ENCODE assay signal across 22 mouse cellular contexts in the genomic region with DNA sequence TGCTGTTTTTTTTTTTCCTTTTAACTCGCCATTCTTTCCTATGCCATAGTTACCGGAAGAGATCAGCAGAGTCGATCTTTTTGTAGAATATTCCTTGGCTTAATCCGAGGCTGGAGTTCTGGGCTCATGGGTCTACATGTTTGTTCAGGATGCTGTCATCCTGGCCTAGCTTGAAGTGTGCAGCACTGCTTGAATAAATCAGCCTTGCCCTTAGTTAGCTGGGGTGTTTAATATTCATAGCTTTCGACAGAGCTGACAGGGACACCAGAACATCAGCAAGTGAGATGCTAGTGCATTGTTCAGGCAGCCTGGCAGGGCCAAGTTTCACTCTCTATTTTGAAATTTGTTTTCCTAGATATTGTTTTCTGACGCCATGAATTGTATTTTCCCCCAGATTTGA.
DNase-seq lines count a peak whose midpoint lies in the region; ATAC-seq and TF ChIP-seq lines count a peak whose summit lies in the region.
"Had no signal": no experiment of that assay in that cellular context is flagged by ENCODE, and none has a peak within 500 bp of the region (broad histone marks: within the 10 kb centered on the region; RNA-seq: fewer than 3 reads in every experiment).

No protein-coding gene starts in this region.

- H3K27me3 ChIP-seq in forebrain, embryonic 13.5 days: no peaks in the 10 kb centered on the region
- no peaks in the 10 kb centered on the region for H3K27me3 ChIP-seq in forebrain, postnatal 0 days (ENCODE audit: insufficient read depth, low read length)
- no peaks in the 10 kb centered on the region for H3K27me3 ChIP-seq in hindbrain, embryonic 13.5 days
- H3K27me3 ChIP-seq in midbrain, embryonic 14.5 days (ENCODE audit: control insufficient read depth, insufficient read depth, low read length): no peaks in the 10 kb centered on the region
- H3K27me3 ChIP-seq in kidney, embryonic 16.5 days (ENCODE audit: insufficient read depth, low read length): no peaks in the 10 kb centered on the region
- H3K27me3 ChIP-seq: embryonic facial prominence, embryonic 15.5 days; heart, embryonic 13.5 days; limb, embryonic 12.5 days had no signal

- WGBS in forebrain, embryonic 13.5 days: 64% methylated on average over 6 of the region's 6 CpGs
- 41% methylated on average over 6 of the region's 6 CpGs for WGBS in forebrain, postnatal 0 days
- 57% methylated on average over 6 of the region's 6 CpGs for WGBS in hindbrain, embryonic 13.5 days
- WGBS in midbrain, embryonic 14.5 days: 23% methylated on average over 6 of the region's 6 CpGs
- WGBS in kidney, embryonic 16.5 days: 69% methylated on average over 6 of the region's 6 CpGs

- no peak overlapping the region for H3K4me3 ChIP-seq in forebrain, embryonic 13.5 days
- no peak overlapping the region for H3K4me3 ChIP-seq in forebrain, postnatal 0 days (ENCODE audit: low read depth, low read length)
- H3K4me3 ChIP-seq in hindbrain, embryonic 13.5 days: no peak overlapping the region
- H3K4me3 ChIP-seq in midbrain, embryonic 14.5 days (replicated peaks; ENCODE audit: low read depth, low read length): no peak overlapping the region
- H3K4me3 ChIP-seq in kidney, embryonic 16.5 days (ENCODE audit: low read length): no peak overlapping the region
- H3K4me3 ChIP-seq: embryonic facial prominence, embryonic 15.5 days; heart, embryonic 13.5 days; limb, embryonic 12.5 days had no signal

- DNase-seq in forebrain, postnatal 0 days: no peak
- peak; percentile 39 for DNase-seq in brain, adult 2 months (ENCODE audit: low read depth, low spot score)
- peak; percentile 71 for DNase-seq in midbrain, embryonic 14.5 days
- no peak for DNase-seq in gastrocnemius, postnatal 25 days
- DNase-seq: cerebellum, adult 18-20 months; cerebellum, postnatal 14 days; gastrocnemius, postnatal 14 days; heart, adult 18-20 months; heart, postnatal 14 days; kidney, postnatal 36 days; liver, postnatal 0 days; lung, postnatal 10 days; right cerebral cortex, postnatal 25 days; spleen, adult 18-20 months had no signal

- no peak overlapping the region for H3K9ac ChIP-seq in forebrain, embryonic 13.5 days
- no peak overlapping the region for H3K9ac ChIP-seq in forebrain, postnatal 0 days
- no peak overlapping the region for H3K9ac ChIP-seq in hindbrain, embryonic 13.5 days
- H3K9ac ChIP-seq in midbrain, embryonic 14.5 days (replicated peaks; ENCODE audit: low read length): no peak overlapping the region
- no peak overlapping the region for H3K9ac ChIP-seq in kidney, embryonic 16.5 days (replicated peaks; ENCODE audit: low read length)
- H3K9ac ChIP-seq: embryonic facial prominence, embryonic 15.5 days; heart, embryonic 13.5 days; limb, embryonic 12.5 days; liver, postnatal 0 days had no signal

- H3K36me3 ChIP-seq in forebrain, embryonic 13.5 days (ENCODE audit: poor library complexity, severe bottlenecking): no peaks in the 10 kb centered on the region
- no peaks in the 10 kb centered on the region for H3K36me3 ChIP-seq in forebrain, postnatal 0 days (ENCODE audit: insufficient read depth)
- H3K36me3 ChIP-seq in hindbrain, embryonic 13.5 days: no peaks in the 10 kb centered on the region
- H3K36me3 ChIP-seq in midbrain, embryonic 14.5 days (ENCODE audit: control insufficient read depth, insufficient read depth, low read length): no peaks in the 10 kb centered on the region
- H3K36me3 ChIP-seq in kidney, embryonic 16.5 days (ENCODE audit: insufficient read depth, low read length): no peaks in the 10 kb centered on the region
- H3K36me3 ChIP-seq: embryonic facial prominence, embryonic 15.5 days; heart, embryonic 13.5 days; limb, embryonic 12.5 days had no signal

- H3K9me3 ChIP-seq in forebrain, embryonic 13.5 days (replicated peaks): no peaks in the 10 kb centered on the region
- H3K9me3 ChIP-seq in forebrain, postnatal 0 days (ENCODE audit: low read length): no peaks in the 10 kb centered on the region
- no peaks in the 10 kb centered on the region for H3K9me3 ChIP-seq in hindbrain, embryonic 13.5 days
- no peaks in the 10 kb centered on the region for H3K9me3 ChIP-seq in midbrain, embryonic 14.5 days (ENCODE audit: control insufficient read depth, low read length)
- no peaks in the 10 kb centered on the region for H3K9me3 ChIP-seq in kidney, embryonic 16.5 days (ENCODE audit: low read length)
- H3K9me3 ChIP-seq: embryonic facial prominence, embryonic 15.5 days; heart, embryonic 13.5 days; limb, embryonic 12.5 days had no signal

- no peak overlapping the region for H3K27ac ChIP-seq in forebrain, embryonic 13.5 days
- H3K27ac ChIP-seq in forebrain, postnatal 0 days (ENCODE audit: low read depth, low read length): no peak overlapping the region
- H3K27ac ChIP-seq in hindbrain, embryonic 13.5 days: peak overlapping the region; percentile 55
- peak overlapping the region; percentile 70 for H3K27ac ChIP-seq in midbrain, embryonic 14.5 days (replicated peaks; ENCODE audit: low read depth, low read length)
- no peak overlapping the region for H3K27ac ChIP-seq in kidney, embryonic 16.5 days (ENCODE audit: low read length)
- H3K27ac ChIP-seq: embryonic facial prominence, embryonic 15.5 days; heart, embryonic 13.5 days; limb, embryonic 12.5 days had no signal

- TF ChIP-seq CTCF in forebrain, postnatal 0 days (IDR thresholded peaks at IDR 0.05; ENCODE audit: low read depth): no peak

- H3K4me2 ChIP-seq in forebrain, embryonic 13.5 days: no peak overlapping the region
- no peak overlapping the region for H3K4me2 ChIP-seq in forebrain, postnatal 0 days (ENCODE audit: low read depth)
- no peak overlapping the region for H3K4me2 ChIP-seq in hindbrain, embryonic 13.5 days
- peak overlapping the region; percentile 22; the same call in 1 of the 2 replicates for H3K4me2 ChIP-seq in midbrain, embryonic 14.5 days (ENCODE audit: low read length)
- no peak overlapping the region for H3K4me2 ChIP-seq in kidney, embryonic 16.5 days (replicated peaks; ENCODE audit: low read depth, low read length)
- H3K4me2 ChIP-seq: embryonic facial prominence, embryonic 15.5 days; heart, embryonic 13.5 days; limb, embryonic 12.5 days; liver, embryonic 11.5 days had no signal

- H3K4me1 ChIP-seq in forebrain, embryonic 13.5 days: no peaks in the 10 kb centered on the region
- no peaks in the 10 kb centered on the region for H3K4me1 ChIP-seq in forebrain, postnatal 0 days (ENCODE audit: insufficient read depth)
- H3K4me1 ChIP-seq in hindbrain, embryonic 13.5 days (replicated peaks): peaks cover 9% of the 10 kb centered on the region
- 0 out of 2 replicates have a peak, but pooled peaks cover 6% of the 10 kb centered on the region for H3K4me1 ChIP-seq in midbrain, embryonic 14.5 days (ENCODE audit: control insufficient read depth, insufficient read depth, low read length)
- no peaks in the 10 kb centered on the region for H3K4me1 ChIP-seq in kidney, embryonic 16.5 days (ENCODE audit: insufficient read depth, low read length)
- H3K4me1 ChIP-seq: embryonic facial prominence, embryonic 15.5 days; heart, embryonic 13.5 days had no signal

- peak; percentile 63; the same call in 1 of the 2 replicates for ATAC-seq in forebrain, embryonic 13.5 days
- no peak for ATAC-seq in forebrain, postnatal 0 days
- ATAC-seq in hindbrain, embryonic 13.5 days (ENCODE audit: low FRiP score): 0 out of 2 replicates have a peak, but pooled peaks have one; percentile 61
- ATAC-seq in midbrain, embryonic 14.5 days (ENCODE audit: low FRiP score, low TSS enrichment): peak; percentile 62; the same call in 1 of the 2 replicates
- ATAC-seq in kidney, embryonic 16.5 days (ENCODE audit: low FRiP score, low TSS enrichment): no peak
- ATAC-seq: intestine, postnatal 0 days; liver, postnatal 0 days had no signal

Comparison
In these comparisons a context has a peak if more than half of its experiments do, and no peak if none do; other contexts are left out.
1. ATAC-seq: peak in forebrain, embryonic 13.5 days (single experiment), hindbrain, embryonic 13.5 days (single experiment) and midbrain, embryonic 14.5 days (single experiment); none in forebrain, postnatal 0 days (single experiment) and kidney, embryonic 16.5 days (single experiment).
2. H3K27ac ChIP-seq: peak in hindbrain, embryonic 13.5 days (single experiment) and midbrain, embryonic 14.5 days (single experiment); none in forebrain, embryonic 13.5 days (single experiment), forebrain, postnatal 0 days (single experiment) and kidney, embryonic 16.5 days (single experiment).
3. DNase-seq: peak in brain, adult 2 months (single experiment) and midbrain, embryonic 14.5 days (single experiment); none in forebrain, postnatal 0 days (single experiment) and gastrocnemius, postnatal 25 days (single experiment).